Mouse (Mus musculus): ENCODE data around the gene Atg2a. TPM values are rescaled to one million over a fixed set of nuclear protein-coding genes. Genes with fewer than 3 reads are reported as not detected.
A peak's percentile ranks its signal among the peaks of the same experiment; 100 is the strongest.

Gene Atg2a
- polyA plus RNA-seq, 1 experiment from 2014 or later, result 13.6 TPM

DNA sequence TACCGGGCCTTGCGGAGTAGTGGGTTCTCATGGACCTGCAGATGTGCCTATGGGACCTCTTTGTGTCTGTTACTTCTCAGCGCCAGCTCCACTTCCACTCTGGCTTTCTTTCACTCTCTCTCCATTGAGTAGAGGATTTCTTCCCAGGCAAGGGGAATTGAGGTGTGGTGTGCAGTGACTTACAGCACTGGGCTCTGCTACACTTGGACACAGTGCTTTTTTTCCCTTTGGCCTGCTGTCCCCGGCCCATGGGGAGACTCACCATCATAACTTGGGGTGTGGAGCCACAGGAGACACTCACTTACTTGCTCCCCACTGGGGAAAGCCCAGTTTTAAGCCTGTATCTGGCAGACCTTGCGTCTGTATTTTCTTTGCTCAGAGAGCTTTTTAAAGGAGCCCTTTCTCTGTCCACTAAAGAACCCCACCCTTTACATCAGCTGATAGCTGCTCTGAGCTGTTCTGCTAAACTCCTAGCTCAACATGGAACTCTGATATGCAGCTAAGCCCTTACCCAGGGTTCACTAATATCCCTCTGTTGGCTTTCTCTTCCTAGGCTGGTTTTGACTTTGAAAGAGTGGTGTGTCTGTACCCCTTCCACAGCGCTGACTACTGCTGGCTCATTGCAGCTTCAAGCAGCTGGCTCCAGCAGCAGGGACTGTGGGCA, 38.1 kb downstream of the Atg2a start:
- peaks cover 48% of the 10 kb centered on the region for H3K36me3 ChIP-seq
- H3K4me2 ChIP-seq (replicated peaks), result peak overlapping the region; percentile 95
- WGBS, result 90% methylated on average over 6 of the region's 6 CpGs

DNA sequence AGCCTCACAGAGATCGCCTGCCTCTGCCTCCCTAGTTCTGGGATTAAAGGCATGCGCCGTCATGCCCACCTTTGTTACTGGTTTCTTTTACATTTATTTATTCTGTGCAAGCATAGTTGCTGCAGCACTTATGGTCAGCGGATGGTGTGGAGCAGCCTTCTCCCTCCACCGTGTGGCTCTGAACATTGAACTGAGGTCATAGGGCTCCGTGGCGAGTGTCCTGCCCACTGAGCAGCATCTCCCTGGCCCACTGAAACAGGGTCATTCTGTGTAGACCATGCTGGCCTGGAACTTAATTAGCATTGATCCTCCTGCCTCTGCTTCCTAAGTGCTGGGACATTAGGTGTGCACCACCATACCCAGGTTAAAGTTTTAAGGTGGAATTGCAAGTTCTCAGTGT, 39.1 kb downstream of the Atg2a start:
- ATAC-seq (ENCODE audit: low FRiP score, low read depth), result no peak
- Histone ChIP-seq H3K4me2 (replicated peaks) (no peak overlapping the region), H3K27ac (replicated peaks) (no peak overlapping the region), H3K27me3 (no peaks in the 10 kb centered on the region), H3K4me3 (no peak overlapping the region), H3K36me3 (peaks cover 57% of the 10 kb centered on the region), H3K4me1 (peaks cover 33% of the 10 kb centered on the region), H3K9me3 (no peaks in the 10 kb centered on the region), H3K9ac (replicated peaks) (no peak overlapping the region)
- 91% methylated on average over 7 of the region's 7 CpGs for WGBS

More for the DNA sequence above, 38.1 kb downstream of the Atg2a start:
- Histone ChIP-seq H3K27ac (replicated peaks) (no peak overlapping the region; the same call in 1 of the 2 replicates), H3K4me1 (peaks cover 37% of the 10 kb centered on the region), H3K4me3 (peak overlapping the region; percentile 82; the same call in 1 of the 2 replicates), H3K27me3 (no peaks in the 10 kb centered on the region), H3K9ac (replicated peaks) (peak overlapping the region; percentile 88; the same call in 1 of the 2 replicates), H3K9me3 (no peaks in the 10 kb centered on the region)
- ATAC-seq (ENCODE audit: low FRiP score, low read depth), result no peak

DNA sequence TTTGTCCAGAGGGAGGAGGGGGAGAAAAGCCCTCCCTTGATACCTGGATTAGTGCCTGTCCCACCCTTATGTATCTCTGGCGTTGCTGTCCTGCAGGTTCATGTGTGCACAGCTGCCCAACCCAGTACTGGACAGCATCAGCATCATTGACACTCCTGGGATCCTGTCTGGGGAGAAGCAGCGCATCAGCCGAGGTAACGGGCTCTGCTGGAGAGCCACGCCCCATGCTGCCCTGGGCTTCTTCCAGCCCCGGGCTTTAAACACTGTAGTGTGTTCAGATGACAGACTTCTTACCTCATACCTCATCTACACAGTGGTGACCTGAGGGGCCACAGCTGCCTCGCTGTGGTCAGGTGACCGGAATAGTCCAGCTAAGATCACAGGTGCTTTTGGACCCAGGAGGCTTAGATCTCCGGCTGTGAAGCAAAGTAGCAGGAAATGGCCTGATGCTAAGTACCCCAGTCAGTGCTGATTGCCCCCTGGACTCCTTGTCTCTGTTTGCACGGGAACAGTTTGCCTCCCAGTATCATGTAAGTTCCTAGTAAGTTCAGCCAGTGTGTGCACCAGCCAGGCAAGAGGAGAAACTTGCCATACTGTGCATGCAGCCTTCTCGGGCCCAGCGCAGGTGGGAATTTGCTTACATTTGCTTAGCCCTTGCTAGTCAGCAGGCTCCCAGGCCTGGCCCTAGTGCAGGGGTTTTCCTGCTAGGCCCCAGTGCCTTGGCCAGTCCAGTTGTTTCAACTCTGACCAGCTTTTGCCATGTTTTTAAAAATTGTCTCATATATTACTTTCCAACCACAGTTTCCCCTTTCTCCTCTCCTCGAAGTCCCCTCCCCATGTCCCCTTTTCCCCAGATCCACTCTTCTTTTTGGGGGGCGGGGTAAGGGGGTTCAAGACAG, 39.9 kb downstream of the Atg2a start:
- Histone ChIP-seq H3K4me3 (no peak overlapping the region), H3K9ac (replicated peaks) (peak overlapping the region; percentile 11; the same call in 1 of the 2 replicates), H3K27ac (replicated peaks) (no peak overlapping the region), H3K9me3 (no peaks in the 10 kb centered on the region), H3K36me3 (peaks cover 65% of the 10 kb centered on the region), H3K27me3 (no peaks in the 10 kb centered on the region), H3K4me1 (peaks cover 26% of the 10 kb centered on the region), H3K4me2 (replicated peaks) (no peak overlapping the region)
- WGBS, result 86% methylated on average over 14 of the region's 14 CpGs
- no peak for ATAC-seq (ENCODE audit: low FRiP score, low read depth)

DNA sequence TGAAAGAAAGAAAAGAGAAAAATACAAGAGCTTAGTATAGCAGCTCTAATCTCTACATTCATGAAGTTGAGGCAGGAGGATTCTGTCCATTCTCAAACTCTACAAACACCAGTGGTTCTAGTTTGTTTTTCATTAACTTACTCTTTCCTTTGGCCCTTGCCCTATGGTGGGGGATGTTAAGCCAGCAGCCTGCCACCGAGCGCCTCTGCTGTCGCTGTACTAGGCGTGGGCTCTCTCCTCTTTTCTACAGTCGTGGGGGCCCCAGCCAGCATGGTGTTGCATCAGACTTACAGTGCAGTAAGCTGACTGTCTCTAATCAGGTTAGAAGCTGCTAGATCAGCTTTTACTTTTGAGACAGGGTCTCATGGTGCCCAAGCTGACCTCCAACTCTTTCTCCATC, 41.5 kb downstream of the Atg2a start:
- Histone ChIP-seq H3K4me3 (no peak overlapping the region), H3K27me3 (no peaks in the 10 kb centered on the region), H3K4me1 (peaks cover 23% of the 10 kb centered on the region), H3K9ac (replicated peaks) (no peak overlapping the region), H3K9me3 (no peaks in the 10 kb centered on the region), H3K27ac (replicated peaks) (no peak overlapping the region), H3K36me3 (peaks cover 79% of the 10 kb centered on the region), H3K4me2 (replicated peaks) (no peak overlapping the region)
- no peak for ATAC-seq (ENCODE audit: low FRiP score, low read depth)
- WGBS, result 90% methylated on average over 5 of the region's 5 CpGs

DNA sequence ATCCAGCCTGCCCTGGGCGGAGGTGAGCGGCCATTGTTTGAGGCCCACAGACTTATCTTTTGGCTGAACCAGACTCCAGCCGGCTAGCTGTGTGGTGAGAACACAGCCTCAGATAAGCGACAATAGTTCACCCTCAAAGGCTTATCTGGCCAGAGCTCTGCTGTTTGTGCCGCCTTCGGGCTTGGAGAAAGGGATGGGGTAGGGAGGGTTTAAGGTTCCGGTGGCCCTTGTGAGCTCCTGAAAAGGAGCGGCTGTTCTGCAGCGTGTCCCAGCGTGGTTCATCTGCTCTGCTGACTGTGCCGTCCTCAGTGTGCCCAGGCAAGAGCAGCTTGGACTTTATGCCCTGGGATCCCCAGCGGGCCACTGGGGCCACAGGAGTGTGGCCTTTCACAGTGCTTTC, 43.0 kb downstream of the Atg2a start:
- H3K9ac ChIP-seq (replicated peaks), result 0 out of 2 replicates have a peak overlapping the region, but pooled peaks have one; percentile 20
- no peak overlapping the region for H3K4me2 ChIP-seq (replicated peaks)
- WGBS, result 95% methylated on average over 12 of the region's 12 CpGs
- peaks cover 11% of the 10 kb centered on the region for H3K4me1 ChIP-seq
- peaks cover 77% of the 10 kb centered on the region for H3K36me3 ChIP-seq
- H3K4me3 ChIP-seq, result no peak overlapping the region
- no peaks in the 10 kb centered on the region for H3K27me3 ChIP-seq
- no peak overlapping the region for H3K27ac ChIP-seq (replicated peaks)
- ATAC-seq (ENCODE audit: low FRiP score, low read depth), result no peak
- no peaks in the 10 kb centered on the region for H3K9me3 ChIP-seq

DNA sequence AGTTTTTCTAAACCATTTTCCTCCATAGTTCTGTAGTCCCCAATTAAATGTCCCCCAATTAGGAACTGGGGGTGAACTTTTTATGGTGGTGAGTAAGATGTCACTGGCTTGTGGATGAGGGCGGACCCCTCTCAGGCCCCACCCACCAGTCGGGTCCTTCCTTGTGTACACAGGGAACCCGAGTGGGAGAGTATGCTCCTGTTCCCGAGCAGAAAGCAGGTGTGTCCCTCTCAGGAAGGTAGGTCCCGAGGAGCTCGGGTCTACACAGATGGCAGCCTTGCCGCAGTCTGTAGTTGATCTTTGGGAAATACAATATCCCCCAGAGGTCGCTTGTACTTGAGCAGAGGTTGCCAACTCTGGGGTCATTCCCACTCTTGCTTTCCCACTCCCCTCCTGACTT, 43.8 kb downstream of the Atg2a start:
- Histone ChIP-seq H3K9ac (replicated peaks) (no peak overlapping the region), H3K4me3 (no peak overlapping the region), H3K36me3 (peaks cover 81% of the 10 kb centered on the region), H3K4me2 (replicated peaks) (no peak overlapping the region), H3K27me3 (no peaks in the 10 kb centered on the region), H3K9me3 (no peaks in the 10 kb centered on the region), H3K4me1 (peaks cover 4% of the 10 kb centered on the region; the same call in 1 of the 2 replicates), H3K27ac (replicated peaks) (no peak overlapping the region)
- 81% methylated on average over 8 of the region's 8 CpGs for WGBS
- no peak for ATAC-seq (ENCODE audit: low FRiP score, low read depth)

DNA sequence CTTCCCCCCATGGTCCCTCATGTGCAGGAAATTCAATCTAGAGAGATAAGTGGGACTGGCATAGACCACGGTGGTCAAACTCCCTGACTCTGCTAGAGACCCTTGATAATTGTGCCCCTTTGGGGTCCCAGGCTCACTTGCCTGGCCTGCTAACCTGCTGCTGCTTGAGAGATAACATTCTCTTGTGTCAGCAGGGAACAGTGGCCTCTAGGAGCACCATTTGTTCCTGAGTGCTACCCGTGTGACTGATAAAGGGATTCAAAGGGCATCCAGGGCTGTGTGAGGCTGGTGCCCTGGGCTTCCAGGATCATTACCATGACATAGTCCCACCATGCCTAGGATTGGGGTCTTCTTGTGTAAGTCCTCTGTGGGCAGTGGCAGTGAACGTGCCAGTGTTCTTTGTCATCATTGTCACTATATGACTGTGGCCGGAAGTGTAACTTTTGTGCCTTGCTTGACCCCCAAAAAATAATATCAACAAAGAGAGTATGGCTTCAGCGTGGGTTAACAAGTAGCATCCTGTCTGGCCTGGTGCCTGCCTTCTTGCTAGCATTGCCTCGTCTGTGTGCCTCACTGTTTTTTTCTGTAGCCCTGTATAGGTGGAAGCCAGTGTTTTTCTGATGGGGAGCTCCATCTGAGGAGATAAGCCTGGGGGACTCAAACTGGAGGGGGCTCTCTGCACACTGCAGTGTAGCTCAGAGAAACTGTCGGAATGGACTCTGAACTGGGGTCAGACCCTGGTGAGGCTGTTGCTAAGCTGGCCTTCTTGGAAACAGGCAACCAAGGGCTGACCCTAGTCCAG, 44.4 kb downstream of the Atg2a start:
- WGBS, result 86% methylated on average over 7 of the region's 7 CpGs
- Histone ChIP-seq H3K27ac (replicated peaks) (no peak overlapping the region), H3K36me3 (peaks cover 76% of the 10 kb centered on the region), H3K4me1 (peaks cover 4% of the 10 kb centered on the region; the same call in 1 of the 2 replicates), H3K9ac (replicated peaks) (no peak overlapping the region), H3K9me3 (no peaks in the 10 kb centered on the region), H3K27me3 (no peaks in the 10 kb centered on the region), H3K4me2 (replicated peaks) (no peak overlapping the region), H3K4me3 (no peak overlapping the region)
- ATAC-seq (ENCODE audit: low FRiP score, low read depth), result no peak

DNA sequence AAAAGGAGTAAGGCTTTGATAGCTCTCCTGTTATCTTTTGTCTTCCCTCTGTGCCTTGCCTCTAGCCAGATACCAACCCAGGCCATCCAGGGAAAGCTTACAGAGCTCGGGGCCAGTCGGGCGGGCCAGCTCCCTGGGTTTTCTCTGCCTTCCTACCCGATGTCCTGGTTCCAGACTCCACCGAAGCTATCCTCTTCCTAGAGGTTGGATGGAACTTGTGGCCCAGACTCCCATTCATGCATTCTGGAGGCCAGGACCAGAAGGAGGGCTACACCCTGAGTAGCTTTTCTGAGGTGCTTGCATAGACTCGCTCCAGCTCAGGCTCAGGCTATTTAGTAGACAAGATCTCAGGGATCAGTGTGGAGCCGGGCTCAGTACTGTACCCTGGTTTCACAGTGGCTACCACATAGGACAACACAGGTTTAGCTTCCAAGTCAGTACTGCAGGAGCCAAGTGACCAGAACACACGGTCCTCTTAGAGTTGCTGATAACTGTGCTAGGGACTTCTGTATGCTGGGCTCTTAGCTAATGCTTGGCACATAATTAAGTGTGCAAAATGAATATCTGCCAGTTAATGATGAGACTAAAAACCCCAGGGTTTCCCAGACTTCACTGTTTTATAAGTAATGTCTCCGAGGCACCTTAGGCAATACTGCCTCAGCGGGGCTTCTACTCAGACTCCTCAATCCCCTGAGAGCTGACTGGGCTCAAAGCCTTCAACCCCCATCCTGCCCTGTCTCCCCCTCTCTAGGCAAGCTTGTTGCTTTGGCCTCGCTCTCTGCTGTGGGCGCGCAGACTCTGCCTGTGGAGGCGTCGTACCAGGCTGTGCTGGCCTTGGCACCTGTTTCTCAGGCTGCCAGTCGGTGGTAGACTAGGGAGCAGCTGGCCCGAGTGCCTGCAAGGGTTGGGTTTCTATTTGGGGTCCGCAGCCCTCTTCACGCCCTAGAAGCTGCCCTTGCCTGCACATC, 45.2 kb downstream of the Atg2a start:
- ATAC-seq (ENCODE audit: low FRiP score, low read depth), result no peak
- no peaks in the 10 kb centered on the region for H3K27me3 ChIP-seq
- H3K4me1 ChIP-seq, result peaks cover 4% of the 10 kb centered on the region; the same call in 1 of the 2 replicates
- H3K9ac ChIP-seq (replicated peaks), result no peak overlapping the region
- H3K9me3 ChIP-seq, result no peaks in the 10 kb centered on the region
- no peak overlapping the region for H3K27ac ChIP-seq (replicated peaks)
- H3K4me3 ChIP-seq, result no peak overlapping the region
- H3K4me2 ChIP-seq (replicated peaks), result no peak overlapping the region
- WGBS, result 89% methylated on average over 19 of the region's 19 CpGs
- peaks cover 76% of the 10 kb centered on the region for H3K36me3 ChIP-seq

DNA sequence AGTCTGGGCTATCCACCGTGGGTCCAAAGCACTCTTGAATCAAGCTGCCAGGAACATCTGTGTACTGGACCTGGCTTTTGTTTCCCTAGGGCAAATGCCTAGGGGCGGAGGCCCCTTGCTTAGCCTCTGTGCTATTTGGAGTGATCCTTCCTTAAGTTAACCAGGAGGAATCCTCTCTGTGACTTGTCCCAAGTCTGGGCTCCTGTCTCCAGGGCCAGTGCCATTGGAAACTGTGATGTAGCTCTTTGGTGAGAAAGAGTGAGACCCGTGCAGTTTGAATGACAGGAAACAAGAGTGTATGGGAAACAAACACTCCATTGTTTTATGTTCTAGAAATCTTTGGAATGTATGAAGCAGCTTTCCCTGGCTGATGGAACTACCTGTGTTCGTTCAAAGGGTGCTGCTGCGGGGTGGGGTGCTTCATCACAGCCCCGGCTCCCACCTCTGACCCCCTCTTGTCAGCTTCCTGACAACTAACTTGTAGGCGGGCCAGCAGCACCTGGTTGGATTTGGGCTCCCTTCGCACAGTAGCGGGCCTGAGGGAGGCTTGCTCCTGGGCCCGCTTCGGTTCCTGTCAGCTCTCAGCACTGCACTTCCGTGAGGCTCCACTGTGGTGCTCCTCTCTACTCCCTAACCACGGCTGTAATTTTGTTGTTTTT, 46.9 kb downstream of the Atg2a start:
- Histone ChIP-seq H3K4me2 (replicated peaks) (no peak overlapping the region), H3K27me3 (no peaks in the 10 kb centered on the region), H3K36me3 (peaks cover 66% of the 10 kb centered on the region), H3K27ac (replicated peaks) (no peak overlapping the region), H3K4me1 (peaks cover 4% of the 10 kb centered on the region; the same call in 1 of the 2 replicates), H3K9ac (replicated peaks) (no peak overlapping the region), H3K4me3 (no peak overlapping the region), H3K9me3 (no peaks in the 10 kb centered on the region)
- WGBS, result 89% methylated on average over 13 of the region's 13 CpGs
- ATAC-seq (ENCODE audit: low FRiP score, low read depth), result no peak

DNA sequence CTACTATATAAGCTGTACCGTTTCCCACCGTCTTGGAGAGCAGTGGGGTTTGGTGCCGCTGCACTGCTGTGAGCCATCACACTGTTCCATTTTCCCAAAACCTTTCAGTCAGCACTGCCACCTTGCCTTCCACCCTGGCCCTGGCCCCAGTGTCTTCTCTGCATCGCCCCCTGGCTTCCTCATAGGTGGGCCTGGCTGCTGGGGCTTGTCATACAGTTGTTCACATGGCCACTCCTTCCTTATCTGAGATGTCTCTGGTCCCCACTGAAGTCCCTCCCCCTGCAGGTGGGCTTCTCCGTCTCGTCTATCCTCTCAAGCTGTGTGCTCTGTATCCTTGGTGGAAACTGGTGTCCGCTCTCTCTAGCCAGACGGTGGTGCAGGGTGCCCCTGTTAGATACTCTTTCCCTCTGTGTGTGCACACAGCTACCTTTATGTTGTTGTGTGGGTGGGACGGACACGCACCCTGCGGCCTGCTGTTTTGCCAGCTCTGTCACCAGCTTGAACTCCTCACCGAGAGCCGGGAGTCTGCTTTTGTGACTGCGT, 48.3 kb downstream of the Atg2a start:
- Histone ChIP-seq H3K4me2 (replicated peaks) (no peak overlapping the region), H3K27ac (replicated peaks) (no peak overlapping the region), H3K4me3 (no peak overlapping the region), H3K4me1 (peaks cover 4% of the 10 kb centered on the region; the same call in 1 of the 2 replicates), H3K9ac (replicated peaks) (no peak overlapping the region), H3K36me3 (peaks cover 66% of the 10 kb centered on the region), H3K27me3 (no peaks in the 10 kb centered on the region), H3K9me3 (no peaks in the 10 kb centered on the region)
- no peak for ATAC-seq (ENCODE audit: low FRiP score, low read depth)
- 92% methylated on average over 14 of the region's 14 CpGs for WGBS

Measured in midbrain, embryonic 12.5 days (tissue).